Mouse (Mus musculus) heart, adult 2 months (tissue): ENCODE data around the gene Pkdcc.

ENCODE experiments used
- CTCF ChIP-seq: fragments of 200-600 bp; IDR thresholded peaks from 2 replicates; pipeline ENCODE4 v1.8.1; 2022; ENCODE audit warnings: antibody characterized with exemption, mild to moderate bottlenecking, moderate library complexity
- POLR2A ChIP-seq: fragments of 200-500 bp; IDR thresholded peaks from 2 replicates; pipeline ENCODE4 v1.6.1; 2011; ENCODE audit warnings: mild to moderate bottlenecking, low read depth, low read length, control low read depth; ENCODE audit not compliant: insufficient read depth

DNA sequence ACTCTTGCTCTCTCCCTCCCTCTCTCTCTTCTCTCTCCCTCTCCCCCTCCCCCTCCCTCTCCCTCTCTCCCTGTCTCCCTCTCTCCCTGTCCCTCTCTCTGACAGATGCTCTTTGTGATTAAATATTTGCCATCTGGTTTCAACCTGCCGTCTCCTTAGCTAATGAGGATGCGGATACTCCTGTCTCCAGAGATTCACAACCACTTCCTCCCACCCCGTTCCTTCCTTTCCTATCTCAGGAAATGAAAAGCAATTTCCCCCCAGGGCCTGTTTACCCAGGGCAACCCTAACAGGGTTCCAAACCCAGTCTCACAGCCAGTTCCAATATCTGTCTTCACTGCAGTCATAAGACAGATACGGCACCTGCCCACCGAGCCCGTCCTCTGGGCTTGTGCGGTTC, 31.0 kb downstream of the Pkdcc start:
- TF ChIP-seq POLR2A: no peak
- no peak for TF ChIP-seq CTCF
